Comparison of ENCODE assay signal across 8 mouse cellular contexts in the genomic region with DNA sequence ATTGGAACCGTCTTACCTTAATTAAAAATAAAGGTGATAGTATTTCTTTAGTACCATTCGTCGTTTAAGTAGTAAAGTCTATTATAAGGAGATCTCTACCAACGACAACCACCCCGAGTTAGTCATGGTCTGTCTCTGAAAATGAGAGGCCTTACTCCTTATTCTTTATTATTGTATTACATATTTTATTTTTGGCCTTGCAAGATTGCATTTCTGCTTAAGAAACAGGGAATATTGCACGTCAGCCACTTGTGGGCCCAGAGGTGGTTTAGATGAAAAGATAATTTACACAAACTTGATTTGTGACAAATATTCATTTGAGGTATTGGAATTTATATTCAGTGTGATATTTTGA. TPM values are rescaled to one million over a fixed set of nuclear protein-coding genes. Genes with fewer than 3 reads are reported as not detected.
A peak's percentile ranks its signal among the peaks of the same experiment; 100 is the strongest.
DNase-seq lines count a peak whose midpoint lies in the region; ATAC-seq and TF ChIP-seq lines count a peak whose summit lies in the region.

No protein-coding gene starts in this region.

- H3K9me3 ChIP-seq in lung, embryonic 14.5 days (ENCODE audit: low read depth, low read length), result no peaks in the 10 kb centered on the region
- H3K9me3 ChIP-seq in embryonic facial prominence, embryonic 13.5 days, result no peaks in the 10 kb centered on the region
- no peaks in the 10 kb centered on the region for H3K9me3 ChIP-seq in limb, embryonic 10.5 days (replicated peaks)

- peak overlapping the region; percentile 66 for H3K4me2 ChIP-seq in lung, embryonic 14.5 days
- H3K4me2 ChIP-seq in embryonic facial prominence, embryonic 13.5 days, result peak overlapping the region; percentile 64

- 1% methylated on average over 6 of the region's 6 CpGs for WGBS in lung, embryonic 14.5 days
- WGBS in embryonic facial prominence, embryonic 13.5 days, result 1% methylated on average over 6 of the region's 6 CpGs
- WGBS in limb, embryonic 10.5 days, result 9% methylated on average over 6 of the region's 6 CpGs
- WGBS in olfactory bulb, adult 2 months, result 1% methylated on average over 6 of the region's 6 CpGs

- H3K4me3 ChIP-seq in lung, embryonic 14.5 days (ENCODE audit: low read depth, low read length), result peak overlapping the region; percentile 95
- peak overlapping the region; percentile 91 for H3K4me3 ChIP-seq in embryonic facial prominence, embryonic 13.5 days
- H3K4me3 ChIP-seq in limb, embryonic 10.5 days, result peak overlapping the region; percentile 87
- H3K4me3 ChIP-seq in olfactory bulb, adult 2 months (ENCODE audit: insufficient read depth, low read depth, low read length), result peak overlapping the region; percentile 100

- H3K36me3 ChIP-seq in lung, embryonic 14.5 days (ENCODE audit: insufficient read depth), result peaks cover 10% of the 10 kb centered on the region; the same call in 1 of the 2 replicates
- H3K36me3 ChIP-seq in embryonic facial prominence, embryonic 13.5 days, result peaks cover 3% of the 10 kb centered on the region; the same call in 1 of the 2 replicates
- H3K36me3 ChIP-seq in limb, embryonic 10.5 days, result peaks cover 20% of the 10 kb centered on the region

- H3K9ac ChIP-seq in lung, embryonic 14.5 days, result peak overlapping the region; percentile 96
- peak overlapping the region; percentile 95 for H3K9ac ChIP-seq in embryonic facial prominence, embryonic 13.5 days

- no peak for TF ChIP-seq POLR2A in olfactory bulb, adult 2 months (IDR thresholded peaks at IDR 0.05; ENCODE audit: insufficient read depth, low read depth, low read length)

- H3K4me1 ChIP-seq in lung, embryonic 14.5 days (ENCODE audit: insufficient read depth), result peaks cover 3% of the 10 kb centered on the region; the same call in 1 of the 2 replicates
- peaks cover 11% of the 10 kb centered on the region for H3K4me1 ChIP-seq in embryonic facial prominence, embryonic 13.5 days
- peaks cover 10% of the 10 kb centered on the region for H3K4me1 ChIP-seq in limb, embryonic 10.5 days
- peaks cover 2% of the 10 kb centered on the region; the same call in 1 of the 2 replicates for H3K4me1 ChIP-seq in olfactory bulb, adult 2 months (ENCODE audit: control insufficient read depth, insufficient read depth, low read length)

- TF ChIP-seq CTCF in lung, embryonic 14.5 days (IDR thresholded peaks at IDR 0.05; ENCODE audit: low read depth), result no peak
- no peak for TF ChIP-seq CTCF in olfactory bulb, adult 2 months (IDR thresholded peaks at IDR 0.05; ENCODE audit: insufficient read depth, low read depth, low read length)

- H3K27ac ChIP-seq in lung, embryonic 14.5 days (ENCODE audit: low read depth), result no peak overlapping the region; the same call in 1 of the 2 replicates
- peak overlapping the region; percentile 99; the same call in 1 of the 2 replicates for H3K27ac ChIP-seq in embryonic facial prominence, embryonic 13.5 days
- peak overlapping the region; percentile 98 for H3K27ac ChIP-seq in limb, embryonic 10.5 days
- no peak overlapping the region for H3K27ac ChIP-seq in olfactory bulb, adult 2 months (ENCODE audit: insufficient read depth, low read depth, low read length)

- ATAC-seq in lung, embryonic 14.5 days (ENCODE audit: insufficient read depth), result no peak
- ATAC-seq in embryonic facial prominence, embryonic 13.5 days (ENCODE audit: insufficient number of reproducible peaks, insufficient read depth, low FRiP score, low TSS enrichment, low read depth), result no peak

- no peaks in the 10 kb centered on the region for H3K27me3 ChIP-seq in lung, embryonic 14.5 days (ENCODE audit: insufficient read depth, low read length)
- H3K27me3 ChIP-seq in embryonic facial prominence, embryonic 13.5 days, result no peaks in the 10 kb centered on the region
- H3K27me3 ChIP-seq in limb, embryonic 10.5 days (ENCODE audit: low read depth, poor library complexity, severe bottlenecking), result no peaks in the 10 kb centered on the region

- no peak for DNase-seq in lung, embryonic 14.5 days
- no peak for DNase-seq in lung, postnatal 36 days
- no peak for DNase-seq in limb, embryonic 10.5 days (ENCODE audit: low spot score)
- no peak for DNase-seq in adrenal gland, adult 18-20 months (ENCODE audit: low spot score in 2 of 2)
- no peak for DNase-seq in cerebellum, adult 11 months
- no peak for DNase-seq in kidney, adult 9 months

RNA-seq across cellular contexts. Expression of a gene that starts 0.8 kb away (rescaled TPM):
- 37.2 and 40.7 TPM in 2 replicates for polyA plus RNA-seq in lung, embryonic 14.5 days (2014; fragmentation: Nextera tagmentation; extraction: Ambion mirVana)
- 27.9 and 41.1 TPM in 2 replicates for polyA plus RNA-seq in embryonic facial prominence, embryonic 13.5 days (2015; fragmentation: Nextera tagmentation; extraction: Ambion mirVana)
- 23.2 and 25.9 TPM in 2 replicates for polyA plus RNA-seq in limb, embryonic 10.5 days (2016; fragmentation: Nextera tagmentation; extraction: Ambion mirVana)
- polyA plus RNA-seq in olfactory bulb, adult 2 months (2012; ENCODE audit: insufficient read depth, insufficient read length, low replicate concordance, missing spikeins), result 82.9 TPM in 1 of 2 replicates, not detected in the other
- total RNA-seq in adrenal gland, adult 18-20 months (2021), result 10 to 100 TPM; 46.7 to 55.6 TPM

RNA-seq across cellular contexts. Expression of a gene that starts 51.7 kb away (rescaled TPM):
- polyA plus RNA-seq in lung, embryonic 14.5 days (2014; fragmentation: Nextera tagmentation; extraction: Ambion mirVana), result 150 and 156 TPM in 2 replicates
- polyA plus RNA-seq in embryonic facial prominence, embryonic 13.5 days (2015; fragmentation: Nextera tagmentation; extraction: Ambion mirVana), result 105 and 111 TPM in 2 replicates
- polyA plus RNA-seq in limb, embryonic 10.5 days (2016; fragmentation: Nextera tagmentation; extraction: Ambion mirVana), result 133 and 153 TPM in 2 replicates
- not detected in 2 replicates for polyA plus RNA-seq in olfactory bulb, adult 2 months (2012; ENCODE audit: insufficient read depth, insufficient read length, low replicate concordance, missing spikeins)
- total RNA-seq in adrenal gland, adult 18-20 months (2021), result 10 to 100 TPM; 55.2 to 62.9 TPM

Comparison
In these comparisons a context has a peak if more than half of its experiments do, and no peak if none do; other contexts are left out.
1. H3K27ac ChIP-seq: peak in embryonic facial prominence, embryonic 13.5 days (single experiment) and limb, embryonic 10.5 days (single experiment); none in lung, embryonic 14.5 days (single experiment) and olfactory bulb, adult 2 months (single experiment).
2. Peak in every context shown above with its lines, with median percentiles within 50 percentile points of each other: H3K4me3 ChIP-seq.